Mouse (Mus musculus): Measurements from ENCODE around the gene Fgfr1op2. TPM values are rescaled to one million over a fixed set of nuclear protein-coding genes. Genes with fewer than 3 reads are reported as not detected.
"Not testable (repeated sequence)": the region's sequence is repeated elsewhere in the genome, so short reads cannot be mapped to it uniquely, and the experiment has no call there.

The Fgfr1op2 gene
- polyA plus RNA-seq, 1 experiment = 217 TPM

DNA sequence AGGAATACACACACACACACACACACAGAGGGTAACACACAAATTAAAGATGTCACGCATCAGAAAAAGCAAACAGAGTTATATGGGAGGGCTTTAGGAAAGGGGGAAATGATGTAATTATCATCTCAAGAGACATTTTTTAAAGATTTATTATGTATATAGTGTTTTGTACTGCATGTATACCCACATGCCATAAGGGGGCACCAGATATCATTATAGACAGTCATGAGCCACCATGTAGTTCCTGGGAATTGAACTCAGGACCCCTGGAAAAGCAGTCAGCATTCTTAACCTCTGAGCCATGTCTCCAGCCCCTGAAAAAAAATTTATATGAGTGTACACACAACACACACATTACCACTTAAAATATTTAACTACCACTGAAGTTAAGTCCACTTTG lies 32.4 kb upstream of the Fgfr1op2 start:
- Histone ChIP-seq H3K4me1 (ENCODE audit: control insufficient read depth, insufficient read depth, low read length) (no peaks in the 10 kb centered on the region), H3K4me3 (ENCODE audit: insufficient read depth, low read depth, low read length) (no peak overlapping the region), H3K27ac (ENCODE audit: insufficient read depth, low read depth, low read length) (no peak overlapping the region)
- WGBS = 93% methylated on average over 1 of the region's 1 CpGs
- no peak for TF ChIP-seq CTCF (IDR thresholded peaks at IDR 0.05; ENCODE audit: insufficient read depth, low read depth, low read length)
- no peak for TF ChIP-seq POLR2A (IDR thresholded peaks at IDR 0.05; ENCODE audit: insufficient read depth, low read depth, low read length)

DNA sequence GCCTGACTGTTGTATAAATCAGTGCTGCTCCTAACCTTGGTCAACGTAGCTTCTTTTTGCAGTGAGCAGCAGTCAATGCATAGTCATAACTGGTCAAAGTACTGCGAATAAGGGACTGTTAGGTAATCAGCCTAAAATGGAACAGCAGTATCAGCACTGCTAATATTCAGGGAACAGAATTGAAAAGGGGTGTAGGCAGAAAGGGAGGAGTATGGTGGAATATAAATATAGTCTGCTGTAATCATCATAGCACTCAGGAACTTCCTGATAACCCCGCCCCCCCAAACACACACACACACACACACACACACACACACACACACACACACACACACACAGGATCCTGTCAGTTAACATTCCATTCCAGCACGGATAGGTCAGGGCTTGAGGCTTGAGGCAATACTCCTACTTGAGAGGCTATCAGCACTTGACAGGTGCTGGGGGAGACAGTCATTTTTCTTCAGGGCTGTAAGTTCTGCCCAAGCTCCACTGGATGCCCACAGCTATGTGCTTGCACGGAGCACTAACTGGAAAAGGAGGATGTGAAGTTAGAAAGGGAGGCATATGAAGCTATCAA lies 31.6 kb upstream of the Fgfr1op2 start:
- H3K4me1 ChIP-seq (ENCODE audit: control insufficient read depth, insufficient read depth, low read length) = no peaks in the 10 kb centered on the region
- no peak overlapping the region for H3K4me3 ChIP-seq (ENCODE audit: insufficient read depth, low read depth, low read length)
- no peak for TF ChIP-seq POLR2A (IDR thresholded peaks at IDR 0.05; ENCODE audit: insufficient read depth, low read depth, low read length)
- TF ChIP-seq CTCF (IDR thresholded peaks at IDR 0.05; ENCODE audit: insufficient read depth, low read depth, low read length) = no peak
- 76% methylated on average over 5 of the region's 5 CpGs for WGBS
- no peak overlapping the region for H3K27ac ChIP-seq (ENCODE audit: insufficient read depth, low read depth, low read length)

DNA sequence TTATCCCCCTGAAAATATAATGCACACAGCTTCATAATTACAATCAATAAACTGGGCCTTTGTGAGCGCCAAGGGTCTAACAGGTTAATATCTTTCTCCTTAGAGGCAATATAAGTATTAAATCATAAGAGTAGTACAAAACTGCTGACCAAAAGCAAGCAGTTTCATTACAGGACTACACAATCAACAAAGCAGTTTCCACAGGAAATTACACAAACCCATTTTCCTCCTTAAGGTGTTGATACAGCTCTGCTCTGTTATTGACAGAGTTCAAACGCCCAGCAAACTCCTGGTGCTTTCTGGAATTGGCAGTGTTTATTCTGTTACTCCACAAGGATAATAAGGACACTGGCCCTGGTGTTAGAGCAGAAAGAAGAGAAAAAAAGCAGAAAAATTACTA lies 26.6 kb upstream of the Fgfr1op2 start:
- Histone ChIP-seq H3K27ac (ENCODE audit: insufficient read depth, low read depth, low read length) (no peak overlapping the region), H3K4me3 (ENCODE audit: insufficient read depth, low read depth, low read length) (no peak overlapping the region), H3K4me1 (ENCODE audit: control insufficient read depth, insufficient read depth, low read length) (no peaks in the 10 kb centered on the region)
- TF ChIP-seq CTCF (IDR thresholded peaks at IDR 0.05; ENCODE audit: insufficient read depth, low read depth, low read length) (no peak), POLR2A (IDR thresholded peaks at IDR 0.05; ENCODE audit: insufficient read depth, low read depth, low read length) (no peak)
- WGBS = 87% methylated on average over 2 of the region's 2 CpGs

DNA sequence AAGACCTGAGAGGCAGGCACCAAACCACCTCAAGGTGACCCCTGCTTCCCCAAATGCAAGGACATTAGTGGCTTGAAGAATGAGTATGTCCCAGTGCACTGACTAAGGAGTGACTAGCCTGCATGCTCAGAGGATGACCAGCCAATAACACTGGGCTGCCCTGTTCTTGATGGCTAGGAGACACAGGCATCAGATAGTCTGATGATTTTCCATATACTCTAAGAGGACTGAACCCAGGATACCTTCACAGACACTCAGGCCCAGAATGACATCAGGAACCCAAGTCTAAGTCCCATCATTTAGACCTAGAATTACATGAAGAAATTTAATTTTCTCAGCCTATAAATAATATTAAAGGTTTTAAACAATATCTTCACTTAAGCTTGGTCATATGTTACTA lies 25.7 kb upstream of the Fgfr1op2 start:
- Histone ChIP-seq H3K4me3 (ENCODE audit: insufficient read depth, low read depth, low read length) (no peak overlapping the region), H3K27ac (ENCODE audit: insufficient read depth, low read depth, low read length) (no peak overlapping the region), H3K4me1 (ENCODE audit: control insufficient read depth, insufficient read depth, low read length) (no peaks in the 10 kb centered on the region)
- TF ChIP-seq CTCF (IDR thresholded peaks at IDR 0.05; ENCODE audit: insufficient read depth, low read depth, low read length) (no peak), POLR2A (IDR thresholded peaks at IDR 0.05; ENCODE audit: insufficient read depth, low read depth, low read length) (no peak)

DNA sequence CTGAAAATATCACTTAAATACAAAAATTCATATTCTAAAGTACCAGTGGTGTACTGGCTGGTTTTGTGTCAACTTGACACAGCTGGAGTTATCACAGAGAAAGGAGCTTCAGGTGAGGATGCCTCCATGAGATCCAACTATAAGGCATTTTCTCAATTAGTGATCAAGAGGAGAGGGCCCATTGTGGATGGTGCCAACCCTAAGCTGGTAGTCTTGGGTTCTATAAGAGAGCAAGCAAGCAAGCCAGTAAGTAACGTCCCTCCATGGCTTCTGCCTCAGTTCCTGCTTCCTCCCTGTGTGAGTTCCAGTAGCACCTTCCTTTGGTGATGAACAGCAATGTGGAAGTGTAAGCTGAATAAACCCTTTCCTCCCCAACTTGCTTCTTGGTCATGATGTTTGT lies 14.5 kb upstream of the Fgfr1op2 start:
- H3K4me1 ChIP-seq (ENCODE audit: control insufficient read depth, insufficient read depth, low read length); H3K4me3 ChIP-seq (ENCODE audit: insufficient read depth, low read depth, low read length); H3K27ac ChIP-seq (ENCODE audit: insufficient read depth, low read depth, low read length): not testable (repeated sequence)
- 83% methylated on average over 1 of the region's 1 CpGs for WGBS

DNA sequence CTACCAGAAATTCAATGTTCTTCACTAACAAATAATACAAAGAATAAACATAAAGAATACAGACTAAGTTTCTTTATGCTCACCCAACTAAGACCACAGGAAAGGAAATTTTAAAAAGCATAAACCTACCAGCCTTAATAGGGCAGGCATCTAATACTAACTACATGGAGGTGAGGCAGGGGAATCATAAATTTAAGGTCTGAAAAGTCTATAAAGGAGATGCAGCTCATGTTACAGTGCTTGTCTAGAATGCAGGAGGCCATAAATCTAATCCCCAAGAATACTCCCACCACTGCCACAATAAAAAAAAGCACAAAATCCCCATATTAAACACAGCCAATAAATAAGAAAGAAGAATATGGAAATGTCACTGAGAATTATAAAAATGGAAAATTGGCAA lies 4.9 kb upstream of the Fgfr1op2 start:
- TF ChIP-seq POLR2A (IDR thresholded peaks at IDR 0.05; ENCODE audit: insufficient read depth, low read depth, low read length) (no peak), CTCF (IDR thresholded peaks at IDR 0.05; ENCODE audit: insufficient read depth, low read depth, low read length) (no peak)
- Histone ChIP-seq H3K4me1 (ENCODE audit: control insufficient read depth, insufficient read depth, low read length) (no peaks in the 10 kb centered on the region), H3K4me3 (ENCODE audit: insufficient read depth, low read depth, low read length) (no peak overlapping the region), H3K27ac (ENCODE audit: insufficient read depth, low read depth, low read length) (no peak overlapping the region)

DNA sequence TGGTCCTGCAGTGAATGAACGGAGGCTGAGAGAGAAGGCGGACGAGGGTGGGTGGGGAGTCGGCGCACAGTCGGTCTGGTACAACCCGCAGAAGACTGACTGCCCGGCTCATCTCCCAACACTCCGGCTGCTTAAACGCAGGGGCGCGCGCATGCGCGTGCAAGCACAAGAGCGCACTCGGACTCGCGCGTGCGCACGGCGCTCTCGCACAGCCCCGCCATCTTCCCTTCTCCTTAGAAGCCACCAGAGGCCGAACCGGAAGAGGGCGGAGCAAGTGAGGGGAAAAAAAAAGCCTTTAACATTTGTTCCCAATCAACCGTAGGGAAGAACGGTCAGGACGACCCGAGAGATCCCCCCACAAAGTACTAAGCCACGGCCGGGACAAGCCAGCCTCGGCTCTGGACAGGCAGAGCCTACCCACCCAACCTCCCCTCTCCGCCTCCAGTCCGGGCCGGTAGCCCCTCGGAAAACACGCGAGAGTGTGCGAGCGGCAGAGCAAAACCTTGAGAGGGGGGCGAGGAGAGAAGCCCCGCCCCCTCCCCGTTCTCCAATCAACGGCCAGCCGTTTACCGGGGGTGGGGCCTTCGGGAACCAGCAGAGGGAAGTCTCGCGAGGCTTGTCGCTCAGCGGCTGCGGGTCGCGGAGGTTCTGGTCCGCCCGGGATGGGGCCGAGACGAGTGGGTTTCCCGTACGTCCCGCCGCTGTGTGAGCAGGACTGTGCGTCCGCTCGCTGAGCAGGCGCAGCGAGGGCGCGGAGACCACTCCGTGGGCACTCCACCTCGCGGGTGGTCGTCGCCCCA lies 507 bp downstream of the Fgfr1op2 start, which contains the start of gene Ints13:
Gene Ints13, minus strand, starts transcription at position 526 of the 800 bp plus-strand sequence.
- TF ChIP-seq POLR2A (IDR thresholded peaks at IDR 0.05; ENCODE audit: insufficient read depth, low read depth, low read length) (peak; percentile 97), CTCF (IDR thresholded peaks at IDR 0.05; ENCODE audit: insufficient read depth, low read depth, low read length) (no peak)
- H3K4me1 ChIP-seq (ENCODE audit: control insufficient read depth, insufficient read depth, low read length) = no peaks in the 10 kb centered on the region; the same call in 1 of the 2 replicates
- H3K27ac ChIP-seq (ENCODE audit: insufficient read depth, low read depth, low read length) = peak within 1 kb of the TSS; percentile 97
- under 1% methylated on average over 77 of the region's 77 CpGs for WGBS
- peak within 1 kb of the TSS; percentile 87 for H3K4me3 ChIP-seq (ENCODE audit: insufficient read depth, low read depth, low read length)

DNA sequence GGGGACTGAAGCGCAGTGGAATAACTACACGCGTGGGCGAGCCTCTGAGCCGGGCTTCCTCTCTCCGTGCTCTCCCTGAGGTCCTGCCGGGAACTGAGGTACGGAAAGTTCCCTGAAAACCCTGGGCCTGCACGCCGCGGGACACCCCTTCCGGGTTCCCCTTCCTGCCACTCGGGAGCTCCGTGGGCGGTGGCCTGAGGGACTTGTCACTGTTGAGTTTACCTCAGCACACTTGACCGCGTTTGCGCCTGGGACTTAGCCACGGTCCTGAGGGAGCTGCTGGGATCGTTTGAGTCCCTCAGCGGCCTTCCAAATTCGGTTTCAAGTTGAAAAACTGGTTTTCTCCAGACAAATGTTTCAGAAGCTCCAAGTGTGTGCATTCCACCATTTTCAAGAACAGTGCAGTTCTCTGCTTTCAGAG lies 1.1 kb downstream of the Fgfr1op2 start:
- peak overlapping the region; percentile 82 for H3K27ac ChIP-seq (ENCODE audit: insufficient read depth, low read depth, low read length)
- under 1% methylated on average over 22 of the region's 22 CpGs for WGBS
- TF ChIP-seq POLR2A (IDR thresholded peaks at IDR 0.05; ENCODE audit: insufficient read depth, low read depth, low read length) (no peak), CTCF (IDR thresholded peaks at IDR 0.05; ENCODE audit: insufficient read depth, low read depth, low read length) (no peak)
- no peaks in the 10 kb centered on the region; the same call in 1 of the 2 replicates for H3K4me1 ChIP-seq (ENCODE audit: control insufficient read depth, insufficient read depth, low read length)
- H3K4me3 ChIP-seq (ENCODE audit: insufficient read depth, low read depth, low read length) = peak overlapping the region; percentile 87

DNA sequence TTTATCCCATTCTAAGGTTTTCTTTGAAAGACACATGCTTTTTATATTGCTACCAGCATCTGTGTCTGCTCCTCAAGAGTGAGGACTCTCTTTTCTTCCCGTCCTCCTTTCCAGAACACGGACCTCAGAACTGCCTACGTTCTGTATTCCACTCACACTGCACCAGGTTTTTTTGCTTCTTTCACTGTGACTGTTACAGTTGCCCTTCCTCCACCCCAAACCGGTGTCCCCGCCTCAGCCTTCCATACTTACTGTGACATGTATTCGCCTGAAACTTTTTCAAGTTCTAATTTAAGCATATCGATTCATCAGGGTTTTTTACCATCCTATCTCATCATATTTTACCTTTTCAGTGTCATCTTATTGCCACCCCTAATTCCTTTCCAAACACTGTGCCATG lies 1.6 kb downstream of the Fgfr1op2 start:
- peak overlapping the region; percentile 87 for H3K4me3 ChIP-seq (ENCODE audit: insufficient read depth, low read depth, low read length)
- 2% methylated on average over 7 of the region's 7 CpGs for WGBS
- TF ChIP-seq POLR2A (IDR thresholded peaks at IDR 0.05; ENCODE audit: insufficient read depth, low read depth, low read length) = no peak
- TF ChIP-seq CTCF (IDR thresholded peaks at IDR 0.05; ENCODE audit: insufficient read depth, low read depth, low read length) = no peak
- peak overlapping the region; percentile 82; the same call in 1 of the 2 replicates for H3K27ac ChIP-seq (ENCODE audit: insufficient read depth, low read depth, low read length)
- H3K4me1 ChIP-seq (ENCODE audit: control insufficient read depth, insufficient read depth, low read length) = no peaks in the 10 kb centered on the region; the same call in 1 of the 2 replicates
